Mouse (Mus musculus): ENCODE results near the gene Rbm11.
A peak's percentile ranks its signal among the peaks of the same experiment; 100 is the strongest.

The Rbm11 gene

DNA sequence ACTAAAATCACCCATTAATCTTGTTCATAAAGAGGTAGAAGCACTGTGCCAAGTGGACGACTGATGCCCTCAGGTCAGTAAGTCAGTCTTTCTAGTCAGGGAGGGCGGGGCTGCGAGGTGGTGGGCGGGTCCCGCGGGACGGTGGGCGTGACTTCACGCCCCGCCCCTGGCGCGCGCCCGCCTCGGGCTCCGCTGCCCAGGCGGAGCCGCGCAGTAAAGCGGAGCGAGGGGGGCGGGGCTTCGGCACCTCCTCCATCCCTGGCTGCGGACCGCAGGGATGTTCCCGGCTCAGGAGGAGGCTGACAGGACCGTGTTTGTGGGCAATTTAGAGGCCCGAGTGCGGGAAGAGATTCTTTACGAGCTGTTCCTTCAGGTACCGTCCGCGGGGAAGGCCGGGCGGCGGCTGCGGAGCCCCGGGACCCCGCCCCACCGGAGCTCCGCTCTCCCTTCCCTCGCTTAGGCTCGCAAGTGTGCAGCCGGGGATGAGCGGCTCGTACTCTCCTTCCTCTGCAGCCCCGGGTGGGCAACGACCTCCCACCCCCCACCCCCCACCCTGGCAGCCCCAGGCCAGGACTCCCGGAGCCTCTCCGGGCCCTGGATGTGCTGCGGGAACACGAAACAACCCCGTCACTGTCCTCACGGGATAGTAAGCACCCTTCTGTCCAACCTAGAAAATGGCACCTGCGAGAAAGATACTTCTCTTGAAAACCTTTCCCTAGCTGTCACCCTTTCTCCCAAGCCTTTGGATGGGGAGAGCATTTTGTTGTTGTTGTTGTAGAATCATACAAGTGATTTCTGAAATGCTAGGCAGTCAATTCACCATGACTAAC lies at the start of gene Rbm11:
Gene Rbm11 (plus strand): TSS at position 174 of the 830 bp plus-strand sequence.
- peak; percentile 75 to 79 for DNase-seq (ENCODE audit: low spot score in 2 of 2)

GRCm38 (mm10) chr16:75545310-75545709 lies 47.3 kb upstream of the Rbm11 start:
- no peak for DNase-seq (ENCODE audit: low spot score in 2 of 2)

DNA sequence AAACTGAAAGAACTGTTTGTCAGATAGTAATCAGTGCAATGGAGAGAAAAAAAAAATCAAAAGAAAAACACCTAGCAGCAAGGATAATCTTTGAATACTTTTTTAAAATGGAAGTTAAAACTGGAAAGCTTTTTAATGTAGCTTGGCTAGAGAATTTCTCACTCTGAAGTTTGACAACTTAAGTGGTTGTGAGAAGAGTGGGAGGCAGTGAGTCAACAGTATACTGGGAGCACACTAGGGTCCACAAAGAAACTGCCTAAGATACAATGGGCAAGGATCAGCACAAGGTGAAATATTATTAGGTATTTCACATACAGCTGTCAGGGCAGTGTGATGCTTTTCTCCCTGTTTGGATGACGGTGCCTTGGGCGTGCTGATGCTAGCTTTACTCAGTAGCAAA lies 29.7 kb upstream of the Rbm11 start:
- peak in 1 of 2 experiments; percentile 8 for DNase-seq (ENCODE audit: low spot score in 2 of 2)

GRCm38 (mm10) chr16:75582279-75582678 lies 10.4 kb upstream of the Rbm11 start:
- no peak for DNase-seq (ENCODE audit: low spot score in 2 of 2)

GRCm38 (mm10) chr16:75585961-75586360 lies 6.7 kb upstream of the Rbm11 start, which contains the start of gene Lipi:
TSS of gene Lipi (minus strand) at chr16:75586061.
- no peak for DNase-seq (ENCODE audit: low spot score in 2 of 2)

DNA sequence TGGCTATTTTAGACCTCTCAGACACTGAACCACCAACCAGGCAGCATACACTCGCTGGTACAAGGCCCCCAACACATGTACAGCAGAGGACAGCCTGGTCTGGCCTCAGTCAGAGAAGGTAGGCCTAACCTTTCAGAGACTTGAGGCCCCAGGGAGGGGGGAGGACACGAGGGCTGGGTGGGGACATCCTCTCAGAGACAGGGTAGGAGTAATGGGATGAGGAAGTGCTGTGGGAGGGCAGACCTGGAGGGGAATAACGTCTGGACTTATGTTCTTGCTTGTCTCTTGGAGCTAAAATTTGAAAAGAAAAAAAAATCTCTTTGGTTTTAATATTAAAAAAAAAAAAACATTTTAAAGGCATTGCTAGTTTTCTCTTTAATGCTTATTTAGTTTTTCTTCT lies 6.2 kb upstream of the Rbm11 start:
- no peak for DNase-seq (ENCODE audit: low spot score in 2 of 2)

DNA sequence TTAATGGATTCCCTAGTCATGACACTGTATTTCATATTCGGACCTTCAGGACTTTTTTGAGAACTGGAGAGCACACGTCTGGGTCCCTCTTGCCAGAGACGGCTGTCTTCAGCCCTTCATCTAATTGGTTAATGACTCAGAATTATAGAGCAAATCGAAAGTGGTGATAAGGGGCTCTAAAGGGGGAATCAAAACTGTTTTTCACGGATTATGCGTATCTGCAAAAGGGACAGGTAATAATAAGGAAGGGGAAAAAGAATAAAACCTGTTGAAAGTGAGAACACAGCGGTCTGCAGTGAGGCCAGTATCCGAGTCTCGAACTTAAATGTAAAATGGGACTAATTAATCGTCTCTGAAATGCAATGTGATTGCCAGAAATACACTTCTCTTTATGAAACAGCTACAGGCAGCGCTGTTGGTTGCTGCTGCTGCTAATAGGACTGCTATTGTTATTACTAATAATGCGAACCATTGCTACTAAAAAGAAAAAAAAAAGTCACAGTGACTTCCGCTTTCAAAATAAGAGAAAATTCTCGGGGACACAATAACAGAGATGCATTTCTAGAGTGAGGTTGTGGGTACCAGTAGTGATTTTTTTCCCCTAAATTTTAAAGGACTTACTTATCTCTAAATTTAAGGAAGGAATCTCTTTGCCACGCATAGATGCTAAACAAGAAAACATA lies 998 bp downstream of the Rbm11 start:
- DNase-seq (ENCODE audit: low spot score in 2 of 2) = no peak

DNA sequence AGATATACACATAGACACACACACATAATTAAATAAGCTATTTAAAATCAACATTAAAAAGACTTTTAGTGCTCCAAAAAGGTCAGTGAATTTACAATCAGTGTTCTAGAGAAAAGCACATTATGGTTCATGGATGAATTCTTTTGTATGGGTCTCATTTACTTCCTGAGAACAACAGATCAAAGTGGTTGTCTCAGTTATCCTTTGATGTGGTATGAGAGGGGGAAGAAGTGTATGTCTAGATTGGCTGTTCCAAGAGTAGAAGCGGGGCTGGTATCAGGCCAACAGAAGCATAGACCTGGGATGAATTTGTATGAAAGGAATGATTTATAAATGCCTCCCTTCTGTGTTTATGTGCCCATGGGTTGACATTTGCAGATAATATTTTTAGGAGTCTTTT lies 13.8 kb downstream of the Rbm11 start:
- no peak for DNase-seq (ENCODE audit: low spot score in 2 of 2)

GRCm38 (mm10) chr16:75612561-75612960 lies 19.9 kb downstream of the Rbm11 start:
- no peak for DNase-seq (ENCODE audit: low spot score in 2 of 2)

DNA sequence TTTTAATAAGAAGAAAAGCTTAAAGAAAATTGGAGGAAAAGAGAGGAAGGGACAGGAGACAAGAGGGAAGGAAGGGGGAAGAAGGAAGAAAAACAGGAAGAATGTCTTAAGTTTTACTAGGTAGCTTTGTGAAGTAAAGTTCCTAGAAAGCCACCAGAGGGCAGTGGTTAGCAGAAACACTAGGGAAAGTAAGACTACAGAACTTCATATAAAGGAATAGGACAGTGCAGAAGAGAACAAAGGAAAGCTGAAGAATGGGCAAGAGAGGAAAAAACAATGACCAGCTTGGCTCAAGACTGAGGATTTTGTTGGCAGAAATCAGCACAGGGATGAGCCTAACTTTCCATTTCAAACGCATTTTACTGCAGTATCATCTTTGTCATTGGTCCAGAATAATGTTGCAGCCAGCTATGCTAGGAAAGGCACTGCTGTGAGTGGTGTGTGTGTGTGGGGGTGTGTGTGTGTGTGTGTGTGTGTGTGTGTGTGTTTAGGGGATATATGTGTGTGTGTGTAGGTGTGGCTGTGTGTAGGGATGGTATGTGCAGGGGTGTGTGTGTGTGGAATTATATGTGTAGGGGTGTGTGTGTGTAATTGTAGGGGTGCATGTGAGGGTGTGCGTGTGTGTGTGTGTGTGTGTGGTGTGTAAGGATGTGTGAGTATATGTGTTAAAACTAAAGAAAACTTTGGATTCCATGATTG lies 25.2 kb downstream of the Rbm11 start:
- DNase-seq (ENCODE audit: low spot score in 2 of 2) = peak in 1 of 2 experiments; percentile 55

GRCm38 (mm10) chr16:75627862-75628261 lies 35.2 kb downstream of the Rbm11 start:
- DNase-seq (ENCODE audit: low spot score in 2 of 2) = no peak

Measured in right cerebral cortex, adult 2 months (tissue).